Mouse (Mus musculus) bone marrow macrophage, adult 2 months (primary cell): ENCODE results near the gene Dll4.

Experiments
- CTCF ChIP-seq: IDR thresholded peaks from 2 replicates; pipeline ENCODE4 v1.5.1; 2012; ENCODE audit warnings: low read depth, mild to moderate bottlenecking, low read length, moderate library complexity
- POLR2A ChIP-seq: IDR thresholded peaks from 2 replicates; pipeline ENCODE4 v1.6.1; 2012; ENCODE audit warnings: mild to moderate bottlenecking, low read depth, low read length, borderline replicate concordance

DNA sequence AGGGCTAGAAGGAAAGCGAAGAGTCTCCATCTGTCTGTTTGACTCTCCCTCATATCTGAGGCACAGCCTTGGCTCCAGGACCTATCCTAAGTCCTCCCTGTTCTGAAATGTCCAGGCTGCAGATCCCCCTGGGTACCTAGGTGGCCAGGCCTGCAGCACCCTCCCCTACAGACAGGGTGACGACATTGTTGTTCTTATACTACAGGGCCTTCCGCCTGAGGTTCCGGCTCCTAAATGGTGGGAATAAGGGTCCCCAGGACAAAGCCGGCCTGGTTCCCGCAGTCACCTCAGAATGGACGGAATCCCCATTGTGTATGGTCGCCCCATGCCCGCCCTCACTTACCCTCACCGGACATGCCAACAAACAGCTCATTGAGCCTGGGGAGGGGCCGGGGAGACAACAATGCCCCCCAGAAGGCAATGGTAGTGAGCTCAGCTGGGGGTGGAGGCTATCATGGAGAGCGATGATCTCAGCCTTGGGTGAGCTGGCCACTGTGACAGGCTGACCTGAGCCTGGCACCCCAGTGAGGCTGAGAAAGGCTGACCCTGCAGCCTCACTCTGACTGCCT is 10.8 kb upstream of the Dll4 start:
- TF ChIP-seq CTCF (no peak), POLR2A (no peak)
